Mouse (Mus musculus) liver, adult (tissue): ENCODE results near the gene Gm20532.

Experiments used
- GATA4 ChIP-seq: IDR thresholded peaks from 2 replicates; pipeline ENCODE4 v1.6.1; 2014; ENCODE audit warnings: mild to moderate bottlenecking, low read length; ENCODE audit not compliant: insufficient replicate concordance

Gene Gm20532

DNA sequence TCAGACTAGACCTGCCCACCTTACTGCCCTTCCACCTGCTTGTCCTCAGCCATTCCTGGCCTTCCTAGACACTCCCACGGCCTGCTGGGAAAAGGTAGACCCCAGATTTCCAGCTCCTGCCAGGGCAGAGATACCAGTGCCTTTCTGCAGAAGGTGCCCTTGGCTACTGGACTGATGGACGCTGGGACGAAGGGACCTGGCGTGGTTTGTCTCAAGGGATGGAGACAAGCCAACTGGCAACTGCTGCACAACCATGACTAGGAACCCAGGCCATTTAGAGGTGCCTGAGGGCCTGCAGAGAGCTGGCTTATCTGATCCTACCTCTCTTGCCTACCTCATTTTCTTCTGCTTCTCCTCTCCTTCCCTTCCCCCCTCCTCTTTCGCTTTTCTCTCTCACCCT lies 28.5 kb downstream of the Gm20532 start:
- TF ChIP-seq GATA4, result no peak

GRCm38 (mm10) chr2:26615459-26616124 lies 29.2 kb downstream of the Gm20532 start:
- no peak for TF ChIP-seq GATA4

DNA sequence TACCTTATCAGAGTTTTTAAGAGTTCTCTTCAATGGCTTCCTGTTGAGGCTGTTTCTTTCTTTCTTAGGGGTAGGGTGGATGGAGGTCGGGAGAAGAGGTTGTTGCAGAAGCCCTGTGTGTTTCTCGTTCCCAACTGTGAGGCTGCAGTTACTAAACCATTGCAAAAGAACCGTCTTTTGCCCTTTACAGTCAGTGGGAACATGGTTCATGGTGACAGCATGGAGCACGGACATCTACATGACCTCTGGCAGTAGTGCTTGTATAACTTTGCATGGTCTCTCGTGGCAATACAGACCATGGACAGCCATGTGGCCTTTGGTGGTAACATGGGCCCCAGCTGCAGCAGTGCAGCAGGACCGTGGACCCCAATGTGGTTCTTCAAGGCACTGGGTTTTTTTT lies 30.9 kb downstream of the Gm20532 start:
- TF ChIP-seq GATA4, result no peak

DNA sequence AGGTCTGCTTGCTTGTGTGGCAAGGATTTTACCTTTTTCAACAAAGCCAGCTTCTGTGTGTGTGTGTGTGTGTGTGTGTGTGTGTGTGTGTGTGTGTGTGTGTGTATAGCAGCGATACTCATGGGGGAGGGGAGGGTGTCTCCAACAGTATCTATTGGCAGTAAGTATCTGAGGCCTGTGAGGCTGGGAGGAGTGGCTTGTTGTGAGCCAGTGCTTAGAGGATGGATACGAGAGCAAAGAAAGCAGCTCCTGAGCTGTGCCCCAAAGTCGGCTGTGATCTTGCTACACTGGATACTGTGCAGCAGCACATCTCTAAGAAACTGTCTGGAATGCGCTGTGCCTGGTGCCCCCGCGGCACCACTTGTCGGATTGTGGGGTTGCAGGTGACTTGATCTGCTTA lies 31.5 kb downstream of the Gm20532 start:
- TF ChIP-seq GATA4, result no peak

- no peak for TF ChIP-seq GATA4
Observed at GRCm38 (mm10) chr2:26621246-26621645, 34.8 kb downstream of the Gm20532 start.

DNA sequence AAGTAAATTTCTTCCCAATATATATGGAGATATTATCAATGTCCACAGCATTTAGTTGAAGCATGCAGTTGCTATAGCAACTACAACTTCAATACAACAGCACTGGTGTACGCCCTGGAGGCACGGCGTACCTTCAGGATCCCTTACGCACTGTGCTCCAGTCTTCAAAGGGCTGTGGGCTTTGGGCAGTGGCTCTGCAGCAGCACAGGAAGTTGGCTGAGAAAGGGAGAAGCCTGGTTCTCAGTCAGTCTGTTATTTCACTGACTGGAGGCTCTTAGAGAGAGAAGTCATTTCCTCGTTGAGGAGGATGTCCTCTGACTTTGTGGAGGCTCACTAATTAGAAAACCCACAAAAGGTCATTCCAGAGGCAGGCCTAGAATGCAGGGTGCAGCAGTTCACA lies 36.5 kb downstream of the Gm20532 start:
- TF ChIP-seq GATA4, result no peak

DNA sequence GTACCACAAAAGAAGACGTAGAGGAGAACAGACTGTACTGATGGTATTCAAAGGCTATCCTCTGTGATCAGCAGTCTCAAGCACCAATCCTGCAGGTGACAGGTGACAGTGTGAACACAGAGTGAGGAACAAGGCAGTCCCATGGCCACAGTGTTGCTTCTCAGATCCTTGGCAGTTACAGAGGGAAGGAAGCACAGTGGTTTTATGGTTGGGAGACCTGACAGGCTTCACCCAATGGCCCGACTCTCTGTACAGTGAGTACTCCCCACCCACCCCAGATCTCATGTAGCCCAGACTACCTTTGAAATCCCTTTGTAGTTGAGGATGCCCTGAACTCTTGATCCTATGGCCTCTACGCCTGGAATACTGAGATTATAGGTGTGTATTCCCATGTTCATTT lies 39.0 kb downstream of the Gm20532 start:
- no peak for TF ChIP-seq GATA4

DNA sequence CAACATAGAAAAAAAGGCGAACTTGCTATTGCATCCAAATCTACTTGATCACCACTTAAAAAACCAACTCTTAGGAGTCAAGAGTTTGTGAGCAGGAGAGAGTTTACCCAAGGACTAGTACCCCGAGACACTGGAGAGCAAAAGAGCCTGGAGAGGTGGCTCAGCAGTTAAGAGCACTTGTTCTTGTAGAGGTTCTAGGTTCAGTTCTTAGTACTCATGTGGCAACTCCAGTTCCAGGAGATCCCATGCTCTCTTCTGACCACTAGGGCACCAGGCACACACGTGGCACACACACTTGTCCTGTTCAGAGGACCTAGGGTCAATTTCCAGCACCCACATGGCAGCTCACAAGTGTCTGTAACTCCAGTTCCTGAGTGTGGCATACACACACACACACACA lies 39.6 kb downstream of the Gm20532 start:
- no peak for TF ChIP-seq GATA4

DNA sequence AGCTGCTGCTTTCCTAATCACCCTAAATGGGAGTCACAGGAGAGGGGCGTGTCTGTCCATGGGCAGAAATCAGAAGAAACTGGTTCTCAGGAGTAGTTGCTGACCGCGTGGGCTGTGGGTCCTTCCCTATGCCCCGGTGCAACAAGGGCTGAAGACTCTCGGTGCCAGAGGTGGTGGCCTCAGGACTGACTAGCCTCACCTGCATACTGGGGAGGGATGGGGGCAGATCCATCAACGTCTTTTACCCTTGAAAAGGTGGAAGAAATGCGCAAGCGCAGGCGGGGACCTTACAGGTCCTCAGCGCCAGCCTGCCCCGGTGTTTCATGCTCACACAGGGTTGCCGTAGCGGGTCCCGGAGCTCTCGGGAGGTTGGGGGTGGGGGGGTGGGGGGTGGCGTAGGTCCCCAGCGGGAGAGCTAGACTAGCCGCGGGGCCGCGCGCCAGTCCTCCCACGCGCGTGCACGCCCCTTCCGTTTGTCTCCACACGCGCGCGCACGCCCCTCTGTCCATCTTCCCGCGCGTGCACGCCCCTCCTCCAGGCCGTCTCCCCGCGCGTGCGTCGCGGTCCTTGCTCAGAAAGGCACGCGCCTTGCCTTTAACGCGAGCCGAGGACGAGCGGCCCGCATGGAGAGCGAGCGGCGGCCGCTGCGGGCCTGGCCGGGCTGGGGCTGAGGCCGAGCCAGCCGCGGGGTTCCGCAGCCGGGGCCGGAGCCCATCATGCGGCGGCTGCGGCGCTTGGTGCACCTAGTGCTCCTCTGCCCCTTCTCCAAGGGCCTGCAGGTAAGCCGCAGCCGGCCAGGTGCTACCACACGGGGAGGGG lies 41.7 kb downstream of the Gm20532 start, which contains the start of gene Fam69b:
Fam69b (plus strand) TSS at position 537 of the 819 bp plus-strand sequence.
- no peak for TF ChIP-seq GATA4

DNA sequence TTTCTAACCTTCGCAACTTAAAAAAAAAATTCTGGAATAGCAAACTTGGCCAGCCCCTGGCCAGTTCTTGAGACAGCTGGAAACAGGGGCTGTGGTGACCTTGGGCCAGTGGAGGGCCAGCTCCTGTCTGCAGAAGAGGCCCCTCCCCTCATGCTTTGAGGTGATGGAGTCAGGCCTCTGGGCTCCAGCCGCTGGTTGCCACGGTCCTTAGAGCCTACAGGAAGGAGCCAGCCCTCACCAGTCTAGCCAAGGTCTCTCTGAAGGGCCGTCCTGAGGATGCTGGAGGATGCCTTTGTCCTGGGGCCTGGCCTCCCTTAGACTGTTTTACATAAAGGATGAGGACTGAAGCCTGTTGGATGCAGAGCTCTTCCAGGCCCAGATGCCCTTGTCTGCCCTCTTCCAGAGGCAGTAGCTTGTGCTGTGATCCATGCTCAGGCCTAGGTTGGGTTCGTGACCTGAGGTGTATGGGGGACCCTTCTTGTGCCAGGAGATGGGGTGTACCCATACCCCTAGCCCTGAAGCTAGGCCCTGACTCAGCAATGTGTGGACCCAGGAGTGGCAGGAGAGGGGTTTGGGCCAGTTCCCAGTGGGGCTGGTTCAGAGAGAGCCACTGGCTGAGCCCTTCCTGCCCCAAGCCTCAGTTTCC lies 42.5 kb downstream of the Gm20532 start:
- TF ChIP-seq GATA4, result no peak

GRCm38 (mm10) chr2:26632541-26633395 lies 46.3 kb downstream of the Gm20532 start:
- no peak for TF ChIP-seq GATA4

DNA sequence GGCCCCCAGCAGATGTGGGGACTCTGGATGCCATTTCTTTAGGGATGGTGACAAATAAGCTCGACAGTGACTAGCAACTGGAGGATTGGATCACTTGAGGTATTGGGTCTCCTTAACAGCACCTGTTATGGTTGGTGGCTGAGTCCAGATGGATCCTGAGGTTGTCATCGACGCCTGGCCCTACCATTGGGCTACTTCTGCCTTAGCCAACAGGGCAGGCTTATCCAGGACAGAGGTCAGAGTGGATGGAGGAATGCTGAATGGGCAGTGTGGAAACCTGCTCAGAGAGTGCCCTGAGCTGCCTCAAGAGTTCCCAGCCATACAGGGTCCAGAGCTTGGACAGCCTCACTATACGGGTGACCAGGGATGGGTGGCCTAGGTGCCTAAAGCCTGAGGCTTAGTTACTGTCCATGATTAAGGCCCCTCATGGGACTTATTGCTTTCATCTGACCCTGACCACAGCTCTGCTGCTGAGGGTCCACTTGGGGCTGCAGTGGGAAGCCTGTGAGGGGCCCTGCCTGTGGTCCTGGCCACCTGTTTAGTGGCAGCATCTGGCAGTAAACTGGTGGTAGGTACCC lies 47.6 kb downstream of the Gm20532 start:
- TF ChIP-seq GATA4, result no peak

DNA sequence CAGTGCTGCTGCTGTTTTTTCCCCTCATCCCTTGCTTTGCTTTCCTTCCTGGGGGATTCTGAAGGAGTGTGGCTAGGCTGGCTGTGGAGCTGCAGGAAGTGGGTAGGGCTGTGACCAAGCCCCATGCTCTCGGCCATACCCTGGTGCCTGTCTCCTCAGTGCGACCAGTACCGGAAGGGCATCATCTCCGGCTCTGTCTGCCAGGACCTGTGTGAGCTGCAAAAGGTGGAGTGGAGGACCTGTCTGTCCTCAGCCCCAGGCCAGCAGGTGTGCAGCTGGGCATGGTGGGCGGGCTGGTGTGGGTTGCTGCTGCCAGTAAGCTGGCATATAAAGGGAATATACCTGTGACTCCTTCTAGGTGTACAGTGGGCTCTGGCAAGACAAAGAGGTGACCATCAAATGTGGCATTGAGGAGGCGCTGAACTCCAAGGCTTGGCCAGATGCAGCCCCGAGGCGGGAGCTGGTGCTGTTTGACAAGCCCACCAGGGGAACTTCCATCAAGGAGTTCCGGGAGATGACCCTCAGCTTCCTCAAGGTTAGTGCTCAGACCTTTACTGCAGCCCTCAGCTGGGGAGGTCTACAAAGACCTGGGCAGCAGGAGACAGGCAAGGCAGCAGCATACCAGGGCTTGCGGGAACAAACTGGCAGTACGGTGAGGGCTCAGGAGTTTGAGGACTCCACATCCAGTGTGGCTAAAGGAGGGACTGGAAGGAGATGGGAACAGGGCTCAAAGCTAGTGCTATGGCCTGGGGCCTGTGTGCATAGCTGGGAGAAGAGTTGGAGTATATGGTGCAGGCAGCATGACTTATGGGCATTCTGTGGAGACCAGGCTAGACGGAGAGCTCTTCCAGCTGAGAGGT lies 48.4 kb downstream of the Gm20532 start:
- TF ChIP-seq GATA4, result no peak

- TF ChIP-seq GATA4, result no peak
Observed at GRCm38 (mm10) chr2:26635489-26636324, 49.3 kb downstream of the Gm20532 start.

DNA sequence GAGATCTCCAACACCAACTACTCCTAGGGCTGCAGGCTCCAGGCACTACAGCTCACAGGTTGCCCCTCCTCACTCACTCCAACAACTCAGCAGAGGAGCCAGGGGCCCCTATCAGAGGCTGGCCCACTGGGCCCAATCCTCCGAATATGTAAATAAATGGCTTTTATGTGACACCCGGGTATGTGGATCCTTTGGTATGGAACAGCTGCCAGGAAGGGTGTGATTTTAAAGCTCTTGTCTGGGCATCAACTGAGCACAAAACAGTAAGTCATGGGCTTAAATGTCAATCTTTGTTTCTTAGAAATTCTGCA lies 49.8 kb downstream of the Gm20532 start:
- no peak for TF ChIP-seq GATA4
